Mouse (Mus musculus): ENCODE data around the gene Cuedc1. TPM values are rescaled to one million over a fixed set of nuclear protein-coding genes. Genes with fewer than 3 reads are reported as not detected.
A peak's percentile ranks its signal among the peaks of the same experiment; 100 is the strongest.

Cuedc1 gene
- polyA plus RNA-seq, 1 experiment from 2014 or later: 40.5 TPM

- Histone ChIP-seq H3K9me3 (no peaks in the 10 kb centered on the region), H3K9ac (replicated peaks) (peak within 1 kb of the TSS; percentile 100), H3K4me3 (peak within 1 kb of the TSS; percentile 99), H3K4me2 (replicated peaks) (peak within 1 kb of the TSS; percentile 82), H3K27ac (replicated peaks) (peak within 1 kb of the TSS; percentile 99), H3K27me3 (no peaks in the 10 kb centered on the region), H3K4me1 (peaks cover 35% of the 10 kb centered on the region), H3K36me3 (no peaks in the 10 kb centered on the region)
- ATAC-seq (ENCODE audit: low FRiP score, low read depth): peak; percentile 93
- WGBS: under 1% methylated on average over 51 of the region's 81 CpGs
These were observed 30.1 kb upstream of the Cuedc1 start, which contains the start of gene Vezf1 for GRCm38 (mm10) chr11:88067586-88068410. Vezf1 (plus strand) TSS chr11:88068279.

GRCm38 (mm10) chr11:88068411-88069245 lies 29.2 kb upstream of the Cuedc1 start:
- peaks cover 6% of the 10 kb centered on the region; the same call in 1 of the 2 replicates for H3K36me3 ChIP-seq
- peaks cover 43% of the 10 kb centered on the region for H3K4me1 ChIP-seq
- peak overlapping the region; percentile 99 for H3K4me3 ChIP-seq
- no peaks in the 10 kb centered on the region for H3K27me3 ChIP-seq
- peak; percentile 68 for ATAC-seq (ENCODE audit: low FRiP score, low read depth)
- peak overlapping the region; percentile 100 for H3K9ac ChIP-seq (replicated peaks)
- no peaks in the 10 kb centered on the region for H3K9me3 ChIP-seq
- peak overlapping the region; percentile 99 for H3K27ac ChIP-seq (replicated peaks)
- WGBS: under 1% methylated on average over 64 of the region's 92 CpGs
- H3K4me2 ChIP-seq (replicated peaks): peak overlapping the region; percentile 82

- H3K9ac ChIP-seq (replicated peaks): peak overlapping the region; percentile 100
- H3K27ac ChIP-seq (replicated peaks): peak overlapping the region; percentile 99
- no peaks in the 10 kb centered on the region for H3K27me3 ChIP-seq
- 0% methylated on average over 12 of the region's 12 CpGs for WGBS
- ATAC-seq (ENCODE audit: low FRiP score, low read depth): no peak
- peaks cover 12% of the 10 kb centered on the region; the same call in 1 of the 2 replicates for H3K36me3 ChIP-seq
- H3K4me2 ChIP-seq (replicated peaks): peak overlapping the region; percentile 80
- no peaks in the 10 kb centered on the region for H3K9me3 ChIP-seq
- peak overlapping the region; percentile 99 for H3K4me3 ChIP-seq
- peaks cover 45% of the 10 kb centered on the region for H3K4me1 ChIP-seq
These were observed 28.6 kb upstream of the Cuedc1 start for GRCm38 (mm10) chr11:88069246-88069570.

GRCm38 (mm10) chr11:88070392-88070791 lies 27.5 kb upstream of the Cuedc1 start:
- H3K4me1 ChIP-seq: peaks cover 49% of the 10 kb centered on the region
- peak overlapping the region; percentile 43; the same call in 1 of the 2 replicates for H3K9ac ChIP-seq (replicated peaks)
- peak overlapping the region; percentile 99 for H3K4me3 ChIP-seq
- 22% methylated on average over 4 of the region's 4 CpGs for WGBS
- no peak overlapping the region for H3K27ac ChIP-seq (replicated peaks)
- H3K4me2 ChIP-seq (replicated peaks): peak overlapping the region; percentile 80
- H3K9me3 ChIP-seq: no peaks in the 10 kb centered on the region
- no peak for ATAC-seq (ENCODE audit: low FRiP score, low read depth)
- peaks cover 22% of the 10 kb centered on the region; the same call in 1 of the 2 replicates for H3K36me3 ChIP-seq
- no peaks in the 10 kb centered on the region for H3K27me3 ChIP-seq

- no peaks in the 10 kb centered on the region for H3K27me3 ChIP-seq
- H3K4me3 ChIP-seq: peak overlapping the region; percentile 99
- H3K4me2 ChIP-seq (replicated peaks): peak overlapping the region; percentile 80
- H3K9ac ChIP-seq (replicated peaks): peak overlapping the region; percentile 43; the same call in 1 of the 2 replicates
- no peaks in the 10 kb centered on the region for H3K9me3 ChIP-seq
- peaks cover 28% of the 10 kb centered on the region for H3K36me3 ChIP-seq
- H3K27ac ChIP-seq (replicated peaks): no peak overlapping the region
- H3K4me1 ChIP-seq: peaks cover 56% of the 10 kb centered on the region
- ATAC-seq (ENCODE audit: low FRiP score, low read depth): no peak
- 39% methylated on average over 5 of the region's 5 CpGs for WGBS
These were observed 26.7 kb upstream of the Cuedc1 start for GRCm38 (mm10) chr11:88071113-88071512.

- no peaks in the 10 kb centered on the region for H3K9me3 ChIP-seq
- H3K9ac ChIP-seq (replicated peaks): no peak overlapping the region
- no peaks in the 10 kb centered on the region for H3K27me3 ChIP-seq
- ATAC-seq (ENCODE audit: low FRiP score, low read depth): no peak
- H3K4me2 ChIP-seq (replicated peaks): no peak overlapping the region
- H3K36me3 ChIP-seq: peaks cover 49% of the 10 kb centered on the region
- H3K4me1 ChIP-seq: peaks cover 51% of the 10 kb centered on the region
- WGBS: 87% methylated on average over 14 of the region's 14 CpGs
- H3K27ac ChIP-seq (replicated peaks): no peak overlapping the region
- no peak overlapping the region; the same call in 1 of the 2 replicates for H3K4me3 ChIP-seq
These were observed 24.4 kb upstream of the Cuedc1 start for GRCm38 (mm10) chr11:88073343-88073875.

- ATAC-seq (ENCODE audit: low FRiP score, low read depth): no peak
- Histone ChIP-seq H3K4me3 (no peak overlapping the region), H3K9ac (replicated peaks) (no peak overlapping the region), H3K27ac (replicated peaks) (no peak overlapping the region), H3K9me3 (no peaks in the 10 kb centered on the region), H3K27me3 (no peaks in the 10 kb centered on the region), H3K4me1 (peaks cover 41% of the 10 kb centered on the region), H3K4me2 (replicated peaks) (no peak overlapping the region), H3K36me3 (peaks cover 72% of the 10 kb centered on the region)
- whole genome bisulfite sequencing: 13% methylated on average over 1 of the region's 1 CpGs
These were observed 22.2 kb upstream of the Cuedc1 start for GRCm38 (mm10) chr11:88075701-88076100.

GRCm38 (mm10) chr11:88076394-88076793 lies 21.5 kb upstream of the Cuedc1 start:
- no peak overlapping the region for H3K9ac ChIP-seq (replicated peaks)
- H3K36me3 ChIP-seq: peaks cover 79% of the 10 kb centered on the region
- WGBS: 85% methylated on average over 1 of the region's 1 CpGs
- H3K4me3 ChIP-seq: no peak overlapping the region
- H3K4me2 ChIP-seq (replicated peaks): no peak overlapping the region
- H3K9me3 ChIP-seq: no peaks in the 10 kb centered on the region
- H3K27ac ChIP-seq (replicated peaks): no peak overlapping the region
- H3K4me1 ChIP-seq: peaks cover 35% of the 10 kb centered on the region
- no peak for ATAC-seq (ENCODE audit: low FRiP score, low read depth)
- no peaks in the 10 kb centered on the region for H3K27me3 ChIP-seq

DNA sequence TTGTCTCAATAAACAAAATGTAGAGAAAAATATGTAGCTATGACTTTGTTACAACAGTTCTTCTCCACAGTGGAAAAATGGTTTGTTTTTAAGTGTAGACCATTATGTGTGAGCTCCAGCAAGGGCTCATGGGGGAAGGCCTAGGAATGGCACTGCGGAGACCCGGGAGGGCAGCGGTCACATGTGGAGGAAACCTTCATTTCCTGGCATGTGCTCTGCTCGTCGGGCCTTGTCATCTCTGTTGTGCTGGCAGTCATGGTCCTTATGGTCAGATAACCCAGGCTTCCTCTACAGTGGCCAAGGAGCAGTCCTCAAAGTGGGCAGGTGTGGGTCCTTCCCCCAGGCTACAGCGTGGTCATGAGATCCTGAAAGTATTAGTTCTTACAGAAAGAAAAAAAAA lies 14.2 kb upstream of the Cuedc1 start:
- ATAC-seq (ENCODE audit: low FRiP score, low read depth): no peak
- Histone ChIP-seq H3K9ac (replicated peaks) (no peak overlapping the region), H3K36me3 (peaks cover 61% of the 10 kb centered on the region), H3K4me2 (replicated peaks) (no peak overlapping the region), H3K27ac (replicated peaks) (no peak overlapping the region), H3K27me3 (no peaks in the 10 kb centered on the region), H3K4me1 (peaks cover 25% of the 10 kb centered on the region), H3K9me3 (no peaks in the 10 kb centered on the region), H3K4me3 (no peak overlapping the region)
- WGBS: 84% methylated on average over 6 of the region's 6 CpGs

GRCm38 (mm10) chr11:88086737-88087627 lies 10.9 kb upstream of the Cuedc1 start:
- peak; percentile 97 for ATAC-seq (ENCODE audit: low FRiP score, low read depth)
- no peaks in the 10 kb centered on the region for H3K9me3 ChIP-seq
- peaks cover 28% of the 10 kb centered on the region for H3K36me3 ChIP-seq
- 7% methylated on average over 25 of the region's 25 CpGs for WGBS
- peak overlapping the region; percentile 62 for H3K4me2 ChIP-seq (replicated peaks)
- peak overlapping the region; percentile 81 for H3K27ac ChIP-seq (replicated peaks)
- peaks cover 31% of the 10 kb centered on the region for H3K4me1 ChIP-seq
- H3K4me3 ChIP-seq: peak overlapping the region; percentile 37
- no peak overlapping the region; the same call in 1 of the 2 replicates for H3K9ac ChIP-seq (replicated peaks)
- H3K27me3 ChIP-seq: no peaks in the 10 kb centered on the region

GRCm38 (mm10) chr11:88089150-88089549 lies 8.7 kb upstream of the Cuedc1 start:
- Histone ChIP-seq H3K36me3 (peaks cover 10% of the 10 kb centered on the region; the same call in 1 of the 2 replicates), H3K4me1 (peaks cover 31% of the 10 kb centered on the region), H3K9me3 (no peaks in the 10 kb centered on the region), H3K4me3 (no peak overlapping the region), H3K9ac (replicated peaks) (no peak overlapping the region), H3K27ac (replicated peaks) (no peak overlapping the region), H3K27me3 (no peaks in the 10 kb centered on the region), H3K4me2 (replicated peaks) (no peak overlapping the region)
- no peak for ATAC-seq (ENCODE audit: low FRiP score, low read depth)
- 71% methylated on average over 5 of the region's 5 CpGs for WGBS
